Mouse (Mus musculus): ENCODE measurements around the gene Sertad4.

Gene Sertad4

DNA sequence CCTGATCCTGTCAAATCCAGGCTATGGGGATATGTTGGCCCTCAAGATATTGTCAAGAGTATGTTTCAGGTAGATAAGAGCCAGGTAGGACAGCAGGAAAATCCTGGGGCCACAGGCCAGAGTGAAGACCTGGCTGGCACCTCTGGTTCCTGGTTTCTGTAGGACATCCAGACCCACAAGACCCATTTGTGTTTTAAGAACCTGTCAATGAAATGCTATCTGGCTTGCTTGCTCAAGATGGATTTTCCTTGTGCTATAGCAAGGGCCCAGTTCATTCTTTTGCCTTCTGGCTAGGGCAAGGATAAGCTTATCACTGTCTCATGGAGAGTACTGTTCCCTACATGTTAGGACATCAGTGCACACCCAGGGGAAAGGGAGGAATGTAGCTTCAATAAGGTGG lies 3.5 kb downstream of the Sertad4 start:
- intact Hi-C loops (cut with DNase I): no loop called here

DNA sequence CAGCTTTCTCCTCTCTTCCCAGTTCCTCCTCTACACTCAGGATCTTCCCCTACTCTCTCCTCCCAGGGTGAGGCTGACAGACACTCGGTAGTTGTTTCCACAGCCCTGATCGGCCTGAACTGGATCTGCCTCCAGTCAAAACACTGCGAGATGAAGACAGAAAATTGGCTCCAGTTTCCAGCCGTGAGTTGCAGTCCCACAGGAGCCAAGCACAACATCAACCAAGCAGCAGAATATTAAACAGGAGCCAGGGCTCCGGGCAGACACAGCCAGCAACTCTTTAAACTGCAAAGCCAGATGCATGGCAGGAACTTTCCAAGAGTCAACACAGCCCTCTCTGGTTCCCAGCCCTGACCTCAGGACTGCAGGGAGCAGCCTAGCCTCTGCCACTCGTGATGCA lies 3.9 kb downstream of the Sertad4 start:
- intact Hi-C loops (cut with DNase I): no loop called here

DNA sequence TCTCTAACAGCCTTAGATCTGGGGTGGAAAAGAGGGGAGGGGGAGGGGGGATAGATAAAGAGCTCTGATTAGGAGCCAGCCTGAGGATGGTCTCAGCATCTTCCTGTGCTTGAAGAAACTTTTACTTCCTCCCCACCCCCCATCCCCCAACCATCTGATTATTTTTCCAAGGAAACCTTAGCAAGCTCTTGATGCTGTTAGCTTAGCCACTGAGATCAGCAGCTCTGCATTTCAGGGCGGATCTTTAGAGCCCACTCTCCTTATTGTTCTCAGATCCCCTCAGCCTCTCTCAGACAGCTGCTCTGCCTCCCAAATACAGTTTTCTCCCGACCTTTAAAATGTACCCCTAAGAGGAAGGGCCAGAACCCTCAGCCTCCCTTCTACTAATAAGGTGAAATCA lies 4.4 kb downstream of the Sertad4 start:
- intact Hi-C loops (cut with DNase I): no loop called here

DNA sequence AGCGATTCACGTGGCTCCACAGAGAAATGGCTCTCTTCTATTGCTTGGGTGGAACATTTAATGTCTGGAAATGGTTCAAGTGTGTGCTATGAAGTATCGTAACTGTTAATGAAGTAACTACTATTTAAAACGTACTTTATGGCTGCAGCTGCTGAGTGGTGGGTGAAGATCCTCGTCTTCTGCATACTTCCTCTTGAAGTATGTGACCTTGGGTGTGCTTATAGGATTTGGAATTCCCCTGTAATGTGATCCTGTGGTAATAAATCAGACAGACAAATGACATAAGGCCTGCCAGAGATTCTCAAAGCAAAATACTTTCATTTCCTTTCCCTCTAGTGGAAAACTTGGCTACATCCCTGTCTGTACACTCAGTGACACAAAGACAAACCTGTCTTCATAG lies 5.9 kb downstream of the Sertad4 start:
- intact Hi-C loops (cut with DNase I): no loop called here

DNA sequence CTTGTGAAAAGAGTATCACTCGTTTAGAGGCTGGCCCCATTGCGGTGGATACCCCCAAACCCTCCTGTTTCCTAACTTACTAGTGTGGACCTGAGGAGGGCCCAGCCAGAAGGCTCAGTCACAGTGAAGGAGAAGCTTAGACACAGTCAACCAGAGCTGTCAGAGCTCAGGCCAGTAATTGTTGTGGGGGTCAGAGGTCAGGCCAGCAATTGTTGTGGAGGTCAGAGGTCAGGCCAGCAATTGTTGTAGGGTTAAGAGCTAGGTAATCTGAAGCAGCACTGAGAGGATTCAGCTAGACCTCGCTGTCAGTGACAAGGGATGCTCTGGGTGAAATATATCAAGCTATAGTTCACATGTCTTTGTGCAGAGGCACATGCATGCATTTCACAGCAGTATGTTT lies 8.3 kb downstream of the Sertad4 start:
- intact Hi-C loops (cut with DNase I): no loop called here

DNA sequence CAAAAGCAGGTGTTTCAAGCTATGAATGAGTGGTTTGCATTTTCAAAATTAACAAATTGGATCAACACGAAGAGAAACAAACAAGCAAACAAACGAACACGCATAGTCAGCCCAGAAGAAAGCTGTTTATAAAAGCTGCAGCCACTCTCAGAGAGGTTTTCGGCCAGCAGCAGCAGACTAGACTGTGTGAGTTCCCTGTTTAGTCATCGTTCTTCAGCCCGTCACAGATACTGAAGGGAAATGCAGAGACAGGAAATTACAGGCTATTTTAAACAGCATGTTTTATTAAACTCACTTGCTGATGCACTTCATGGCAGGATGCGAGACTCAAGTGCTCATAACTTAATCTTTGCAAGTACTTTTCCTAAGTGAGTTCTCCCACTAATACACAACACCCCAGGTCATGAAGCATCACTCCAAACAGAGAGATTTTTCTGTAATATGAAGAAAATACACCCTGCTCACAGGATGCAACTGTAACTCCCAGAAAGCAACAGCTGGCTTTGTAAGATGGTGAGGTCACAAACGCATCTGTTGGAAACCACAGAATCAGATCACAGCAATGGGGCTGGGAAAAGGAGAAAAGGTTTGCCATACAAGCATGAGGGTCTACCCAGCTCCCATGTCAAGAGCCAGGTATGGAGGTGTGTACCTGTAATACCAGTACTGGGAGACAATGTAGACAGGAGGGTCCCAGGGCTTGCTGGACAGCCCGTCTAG lies 14.3 kb downstream of the Sertad4 start:
- intact Hi-C loops (cut with DNase I): no loop called here

DNA sequence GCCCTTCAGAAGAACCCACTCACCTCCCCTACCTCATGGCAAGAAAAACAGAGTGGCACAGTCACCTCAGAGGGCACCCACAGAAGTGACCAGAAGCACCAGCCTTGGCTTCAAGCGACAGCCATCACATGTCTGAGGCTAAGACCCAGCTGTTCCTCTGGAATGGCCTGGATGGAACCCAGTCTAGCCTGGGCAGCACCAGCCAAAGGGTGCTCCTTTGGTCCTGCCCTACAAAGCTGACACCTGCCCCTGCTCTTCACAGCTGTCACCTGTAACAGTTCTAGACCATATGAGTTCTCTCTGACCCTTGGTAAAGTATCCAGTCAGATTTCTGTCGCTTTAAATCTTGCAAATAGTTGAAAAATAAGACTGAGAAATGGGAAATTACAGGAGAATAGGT lies 14.9 kb downstream of the Sertad4 start:
- intact Hi-C loops (cut with DNase I): no loop called here

DNA sequence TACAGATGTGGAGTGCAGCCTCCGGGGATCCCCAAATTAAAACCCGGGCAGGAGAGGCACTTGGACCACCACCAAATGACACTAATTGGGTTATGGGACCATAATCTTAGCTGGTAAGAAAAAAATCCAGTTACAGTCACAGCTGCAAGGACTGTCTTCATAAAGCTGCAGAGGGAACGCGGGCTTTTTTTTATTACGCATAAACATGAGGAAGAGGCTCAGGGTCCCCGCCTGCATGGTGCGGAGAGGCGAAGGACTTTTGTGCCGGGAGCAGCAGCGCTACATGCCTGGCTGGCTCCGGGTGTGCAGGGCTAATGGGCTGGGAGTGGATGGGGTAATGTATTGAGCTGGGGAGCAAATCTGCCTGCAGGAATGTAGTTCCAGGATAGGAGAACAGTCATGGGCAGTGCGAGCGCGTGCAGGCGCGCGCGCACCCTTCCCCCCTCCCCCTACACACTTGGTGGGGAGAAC lies 20.3 kb downstream of the Sertad4 start:
- intact Hi-C loops (cut with DNase I): no loop called here

DNA sequence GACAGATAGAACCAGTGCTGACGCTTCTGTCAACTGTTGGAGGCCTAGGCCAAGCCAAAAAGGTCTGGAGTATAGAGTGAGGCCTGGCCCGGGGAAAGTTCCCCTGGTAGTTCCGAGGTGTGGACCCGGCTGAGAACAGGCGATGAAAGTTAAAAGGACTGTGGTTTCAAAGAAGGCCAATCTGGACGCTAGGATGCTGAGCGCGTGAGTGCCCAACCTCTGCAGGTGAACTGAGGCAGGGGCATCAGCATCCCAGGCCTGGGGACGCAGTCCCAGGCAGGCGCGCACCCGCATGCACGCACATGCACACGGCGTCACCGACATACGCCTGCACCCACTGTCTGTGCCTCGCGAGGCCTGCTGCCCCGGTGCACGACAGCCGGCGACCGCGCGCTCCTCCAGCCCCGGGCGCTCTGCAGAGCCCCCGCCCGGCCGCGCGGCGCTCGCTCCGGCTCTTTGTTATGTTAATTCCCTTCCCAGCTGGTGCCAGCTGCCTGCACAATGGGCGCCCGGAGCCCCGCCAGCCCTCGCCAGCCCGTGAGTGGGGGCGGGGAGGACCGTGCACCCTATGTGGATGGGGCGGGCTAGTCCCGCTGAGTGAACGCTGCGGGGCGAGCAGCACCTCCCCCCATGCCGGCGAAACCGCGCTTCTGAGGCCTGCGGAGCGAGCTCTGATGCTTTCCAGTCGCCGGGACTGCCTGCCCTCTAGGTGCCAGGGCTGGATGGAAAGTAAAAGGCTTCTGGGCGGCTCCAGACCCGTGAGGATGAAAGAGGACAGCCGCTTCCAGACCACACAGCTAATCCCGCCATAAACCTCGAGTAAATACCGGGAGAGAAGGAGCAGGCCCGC lies 21.0 kb downstream of the Sertad4 start:
- intact Hi-C loops (cut with DNase I): no loop called here

DNA sequence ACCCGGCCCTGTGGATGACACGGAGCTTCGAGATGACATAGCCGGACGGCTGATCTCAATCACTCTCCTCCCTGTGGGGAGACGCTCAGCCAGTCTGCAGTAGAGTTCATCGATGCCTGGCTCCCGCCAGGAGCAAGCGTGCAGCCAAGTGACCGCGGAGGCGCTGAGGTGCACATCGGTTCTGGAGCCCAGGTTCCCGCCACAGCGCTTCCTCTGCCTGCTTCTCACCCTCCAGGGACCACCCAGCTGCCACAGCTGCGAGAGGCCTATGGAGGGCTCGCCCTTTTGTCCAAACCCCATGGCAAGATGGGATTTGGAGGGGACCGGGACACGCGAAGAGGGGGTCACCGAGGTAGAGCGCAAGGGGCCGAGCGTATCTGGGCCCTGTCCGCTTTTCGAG lies 22.0 kb downstream of the Sertad4 start:
- intact Hi-C loops (cut with DNase I): no loop called here

DNA sequence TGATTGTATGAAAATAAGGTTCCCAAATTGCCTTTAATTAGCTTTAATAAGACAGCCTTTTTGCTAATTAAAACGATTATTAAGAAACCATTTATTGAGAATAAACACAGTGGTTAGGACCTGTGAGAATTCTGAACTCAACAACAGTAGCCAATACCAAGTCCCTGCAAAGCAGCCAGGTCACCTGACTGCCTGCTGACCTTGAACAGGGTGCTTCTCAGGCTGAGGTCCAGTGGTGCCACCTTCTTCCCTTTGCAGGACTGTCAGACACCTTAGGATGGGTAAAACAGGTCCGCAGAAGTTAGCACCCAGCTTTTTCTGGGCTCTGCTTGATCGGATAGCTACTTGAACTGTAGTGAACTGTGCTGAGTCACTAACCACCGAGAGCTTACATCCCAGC lies 22.5 kb downstream of the Sertad4 start:
- intact Hi-C loops (cut with DNase I): no loop called here

DNA sequence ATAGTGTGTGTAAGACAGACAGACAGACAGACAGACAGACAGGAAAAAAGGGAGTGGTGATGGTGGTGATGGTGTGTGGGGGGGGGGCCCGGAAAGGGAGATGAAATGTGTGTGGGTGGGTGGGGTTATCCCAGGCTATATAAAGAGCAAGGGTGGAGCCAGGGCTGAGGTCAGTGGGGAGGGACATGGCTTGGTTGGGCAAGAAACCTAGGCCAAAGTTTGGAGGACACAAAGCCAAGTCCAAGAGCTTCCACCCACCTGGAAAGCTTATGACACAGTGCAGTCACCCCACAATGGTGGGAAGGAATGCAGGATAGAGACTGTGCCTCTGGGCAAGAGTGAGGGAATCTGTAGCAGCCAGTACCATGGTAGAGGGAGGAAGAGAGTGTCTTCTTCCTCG lies 23.2 kb downstream of the Sertad4 start:
- intact Hi-C loops (cut with DNase I): no loop called here

DNA sequence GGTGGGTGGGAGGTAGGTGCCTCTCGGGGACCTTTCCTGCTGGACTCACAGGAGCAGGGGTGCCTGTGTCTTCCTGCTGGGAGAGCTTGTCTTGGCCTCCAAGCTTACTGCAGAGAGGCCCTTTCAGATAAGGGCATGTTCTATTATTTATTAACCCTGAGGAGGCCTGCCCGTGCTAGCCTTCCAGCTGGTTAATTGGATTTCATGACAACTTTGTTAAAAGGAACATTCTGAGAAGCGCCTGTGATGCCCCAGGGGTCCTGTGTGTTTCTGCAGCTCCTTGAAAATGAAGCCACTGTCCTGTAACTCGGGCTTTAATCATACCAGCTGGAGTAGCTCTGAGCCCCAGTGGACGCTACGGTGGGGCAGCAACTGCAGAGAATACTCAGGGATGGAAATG lies 25.1 kb downstream of the Sertad4 start:
- intact Hi-C loops (cut with DNase I): no loop called here

DNA sequence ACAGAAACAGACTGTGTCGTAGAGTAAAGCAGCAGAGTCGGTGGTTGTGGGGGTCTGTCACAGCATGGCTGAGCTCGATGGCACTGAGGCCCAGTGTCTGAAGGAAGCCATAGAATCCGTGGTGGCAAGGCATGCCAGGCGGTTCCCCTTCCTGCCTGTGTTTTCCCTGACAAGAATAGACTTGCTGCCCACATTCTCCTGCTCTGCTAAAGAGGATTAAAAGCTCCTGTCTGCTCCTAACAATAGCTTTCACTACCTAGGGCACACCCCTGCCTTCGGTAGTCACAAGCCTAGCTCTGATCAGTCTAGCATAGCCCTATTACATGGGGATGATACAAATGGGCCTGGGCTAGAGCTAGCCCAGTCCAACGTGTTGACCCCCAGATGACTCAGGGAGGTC lies 26.6 kb downstream of the Sertad4 start:
- intact Hi-C loops (cut with DNase I): no loop called here

DNA sequence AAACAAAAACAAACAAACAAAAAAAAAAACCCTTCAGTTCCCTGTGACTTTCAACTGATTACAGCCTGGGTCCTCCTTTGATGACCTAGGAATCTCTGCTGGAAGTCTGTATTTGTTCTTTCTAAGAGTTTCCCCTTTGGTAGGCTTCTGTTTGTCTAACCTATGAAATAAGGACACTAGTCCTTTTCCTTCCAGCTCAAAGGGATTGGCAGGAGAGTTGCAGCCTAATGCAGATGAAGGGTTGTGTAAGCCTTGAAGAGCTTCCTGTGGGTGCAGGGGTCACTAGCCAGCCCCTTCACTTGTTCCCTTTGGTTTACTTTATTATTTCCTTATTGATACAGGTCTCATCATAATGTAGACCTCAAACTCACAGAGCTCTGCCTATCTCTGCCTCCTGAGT lies 27.6 kb downstream of the Sertad4 start:
- intact Hi-C loops (cut with DNase I): no loop called here

DNA sequence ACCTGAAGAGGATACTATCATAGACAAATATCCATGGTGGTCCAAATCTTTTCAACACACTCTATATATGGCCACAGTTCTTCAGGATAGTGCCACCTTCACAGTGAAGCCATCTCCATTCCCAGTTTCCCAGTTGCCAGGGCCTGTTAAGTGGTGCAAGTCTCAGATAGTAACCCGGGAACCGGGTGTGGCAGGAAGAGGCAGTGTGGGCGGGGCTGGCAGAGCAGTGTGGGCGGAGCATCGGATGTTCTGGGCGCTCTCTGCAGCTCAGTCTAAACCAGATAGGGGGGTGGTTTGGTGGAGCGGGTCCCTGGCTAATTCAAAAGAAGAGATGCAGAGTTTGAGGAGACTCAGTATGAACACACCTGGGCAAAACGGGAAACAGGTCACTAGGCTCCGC lies 29.8 kb downstream of the Sertad4 start:
- intact Hi-C loops (cut with DNase I): no loop called here

DNA sequence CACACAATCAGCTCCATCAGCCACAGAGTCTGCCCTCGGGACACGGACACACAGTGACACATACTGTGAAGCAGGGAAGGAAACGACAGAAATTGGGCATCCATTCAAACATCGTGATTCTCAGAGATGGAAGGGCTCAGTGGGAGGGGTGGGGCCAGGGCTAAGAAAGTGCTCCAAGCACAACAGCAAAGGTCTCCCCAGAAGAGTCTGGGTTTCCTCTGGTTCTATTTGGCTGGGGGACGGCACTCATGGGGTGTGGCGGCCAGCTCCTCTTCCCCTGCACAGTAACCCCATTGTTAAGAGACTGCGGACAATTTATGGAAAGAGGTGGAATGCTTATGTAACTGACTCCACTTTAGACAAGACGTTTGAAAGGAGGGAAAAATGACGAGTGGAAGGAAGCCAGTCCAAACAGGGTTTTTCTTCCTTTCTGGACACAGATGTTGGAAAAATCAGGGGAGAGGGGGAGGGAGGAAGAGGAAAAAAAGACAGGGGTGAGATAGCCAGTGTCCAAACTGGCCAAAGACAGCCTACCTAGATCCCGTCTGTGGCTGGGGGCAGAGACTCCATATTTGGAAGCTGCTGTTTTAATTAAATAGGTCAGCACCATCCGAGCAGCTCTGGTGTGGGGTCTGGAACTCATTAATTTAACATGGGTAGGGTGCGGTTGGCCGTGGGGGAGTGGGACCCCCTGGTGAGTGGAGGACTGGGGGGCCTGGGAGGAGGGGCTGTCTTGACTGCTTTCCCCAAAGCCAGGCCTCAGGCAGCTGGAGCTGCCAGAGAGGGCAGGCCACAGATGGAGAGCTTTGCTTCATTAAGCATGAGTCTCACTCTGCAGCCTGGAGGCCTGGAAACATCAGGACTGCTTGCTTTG lies 32.7 kb downstream of the Sertad4 start:
- intact Hi-C loops (cut with DNase I): no loop called here

DNA sequence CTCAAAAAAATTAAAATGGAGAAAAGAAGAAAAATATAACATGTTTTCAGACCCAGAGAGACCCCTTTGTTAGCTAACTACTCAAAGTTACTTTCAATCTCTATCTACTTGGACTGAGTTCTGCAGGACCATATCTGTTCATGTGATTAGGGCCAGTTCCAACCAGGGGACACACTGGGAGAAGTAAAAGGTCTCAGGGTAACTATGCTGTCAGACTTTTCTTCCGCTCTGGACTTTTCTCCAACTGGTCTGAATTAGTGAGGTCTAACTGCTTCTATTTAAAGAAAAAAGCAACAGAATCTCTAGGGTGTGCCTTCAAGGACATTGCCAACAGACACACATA lies 33.3 kb downstream of the Sertad4 start:
- intact Hi-C loops (cut with DNase I): no loop called here

DNA sequence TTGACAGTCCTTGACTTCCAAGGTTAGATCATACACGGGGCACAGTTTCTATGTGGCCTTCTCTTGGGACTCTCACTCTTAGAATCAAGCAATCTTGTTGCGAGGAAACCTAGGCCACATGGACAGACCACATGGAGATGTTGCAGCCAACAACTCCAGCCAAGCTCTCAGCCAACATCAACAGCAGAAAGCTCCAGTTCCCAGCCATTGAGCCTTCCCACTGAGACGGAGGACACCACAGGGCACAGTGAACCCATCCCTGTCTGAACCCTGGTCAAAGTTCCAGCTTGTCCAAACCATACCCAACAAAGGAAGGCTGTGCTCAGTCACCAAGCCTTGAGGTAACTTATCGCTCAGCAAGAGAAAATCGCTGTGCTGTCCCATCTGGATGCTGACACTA lies 37.2 kb downstream of the Sertad4 start:
- intact Hi-C loops (cut with DNase I): no loop called here

DNA sequence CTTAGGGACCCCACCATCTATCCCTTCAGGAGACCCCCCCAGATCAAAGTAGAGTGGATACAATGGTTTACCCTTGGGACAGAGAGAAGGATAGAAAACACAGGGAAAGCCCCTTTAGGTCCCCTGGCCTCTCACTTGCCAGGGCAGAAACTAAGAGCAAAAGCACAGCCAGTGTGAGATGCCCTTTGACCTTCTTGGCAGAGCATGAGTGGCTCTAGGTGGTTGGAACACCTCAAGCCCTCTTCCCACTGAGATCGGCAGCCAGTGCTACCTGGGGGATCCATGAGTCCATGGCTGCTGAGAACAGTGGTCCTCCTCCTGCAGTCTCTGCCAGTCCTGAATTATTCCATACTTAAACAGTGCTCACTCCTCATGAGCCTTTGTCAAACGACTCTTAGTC lies 39.8 kb downstream of the Sertad4 start:
- intact Hi-C loops (cut with DNase I): no loop called here

DNA sequence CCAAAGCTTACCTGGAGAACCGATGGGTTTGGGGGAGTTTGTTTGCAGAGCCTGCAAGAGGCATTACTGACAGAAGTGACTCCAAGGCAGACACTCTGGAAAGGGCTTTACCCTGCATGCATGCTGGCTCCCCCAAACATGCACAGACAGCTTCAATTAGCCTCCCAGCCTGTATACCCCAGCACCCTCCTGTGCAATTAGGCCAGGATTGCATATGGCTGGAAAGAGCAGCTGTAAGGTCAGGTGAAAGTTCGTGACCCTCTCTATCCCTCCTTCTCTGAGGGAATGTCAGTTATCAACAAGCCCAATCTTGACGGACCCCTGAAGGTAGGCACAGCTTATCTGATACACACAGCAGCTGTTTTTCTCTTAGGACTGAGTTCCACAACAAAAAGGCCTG lies 40.9 kb downstream of the Sertad4 start:
- intact Hi-C loops (cut with DNase I): no loop called here

DNA sequence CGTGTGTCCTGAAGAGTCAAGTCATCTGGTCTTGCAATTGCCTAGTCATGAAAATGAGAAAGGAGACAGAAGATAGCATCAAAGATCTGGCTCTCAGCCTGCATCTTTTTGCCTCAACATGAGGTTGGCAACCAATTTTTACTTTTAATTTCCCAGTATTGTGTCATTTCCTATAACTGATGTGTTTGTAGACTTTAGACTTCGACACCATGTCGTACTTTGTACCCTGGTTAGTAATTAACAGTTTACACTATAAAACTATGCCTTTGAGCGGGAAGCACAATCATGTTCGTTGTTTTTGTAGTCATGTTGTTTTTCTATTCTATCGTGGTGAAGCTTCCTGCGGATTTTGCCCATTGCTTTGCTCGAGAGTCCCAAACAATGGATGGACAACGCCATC lies 42.8 kb downstream of the Sertad4 start:
- intact Hi-C loops (cut with DNase I): no loop called here
